Mouse (Mus musculus) heart, embryonic 14.5 days (tissue): Measurements from ENCODE around the gene Rpl13. TPM values are rescaled to one million over a fixed set of nuclear protein-coding genes. Genes with fewer than 3 reads are reported as not detected.
"Not testable (repeated sequence)": the region's sequence is repeated elsewhere in the genome, so short reads cannot be mapped to it uniquely, and the experiment has no call there.

ENCODE experiments used
- ATAC-seq: fragments of 200-750 bp; cut with Nextera tagmentation; 2 replicates; pipeline ENCODE4 v1.8.0; 2017; ENCODE audit warnings: low read depth, moderate TSS enrichment; ENCODE audit not compliant: insufficient number of reproducible peaks, insufficient read depth, low FRiP score
- H3K27ac ChIP-seq, 2 experiments: fragments of 200-500 bp in 1 of 2; fragments of 300-500 bp in 1 of 2; sonication (generic) in 1 of 2; replicated peaks in 1 of 2; 2 replicates each; pipeline ENCODE4 v1.5.1; 2012 to 2014; ENCODE audit warnings: low read depth in 2 of 2, low read length in 2 of 2, control low read depth in 1 of 2, mild to moderate bottlenecking in 1 of 2, mixed read lengths in 1 of 2; ENCODE audit not compliant: control insufficient read depth in 1 of 2, insufficient read depth in 1 of 2
- H3K27me3 ChIP-seq: fragments of 300-500 bp; sonication (generic); 2 replicates; pipeline ENCODE4 v1.6.1; 2014; ENCODE audit warnings: mild to moderate bottlenecking, low read length, control low read depth; ENCODE audit not compliant: control insufficient read depth, insufficient read depth
- H3K36me3 ChIP-seq: fragments of 300-500 bp; sonication (generic); 2 replicates; pipeline ENCODE4 v1.6.1; 2014; ENCODE audit warnings: mild to moderate bottlenecking, control low read depth, low read length, mixed read lengths; ENCODE audit not compliant: control insufficient read depth, insufficient read depth
- H3K4me1 ChIP-seq, 2 experiments: fragments of 200-500 bp in 1 of 2; fragments of 300-500 bp in 1 of 2; sonication (generic) in 1 of 2; 2 replicates each; pipeline ENCODE4 v1.6.1; 2012 to 2014; ENCODE audit warnings: low read length in 2 of 2, control low read depth in 1 of 2, mixed read lengths in 1 of 2; ENCODE audit not compliant: control insufficient read depth in 2 of 2, insufficient read depth in 2 of 2
- H3K4me2 ChIP-seq: fragments of 300-500 bp; sonication (generic); 2 replicates; pipeline ENCODE4 v1.6.1; 2014; ENCODE audit warnings: mild to moderate bottlenecking, low read length
- H3K4me3 ChIP-seq, 2 experiments: fragments of 200-500 bp in 1 of 2; fragments of 300-500 bp in 1 of 2; sonication (generic) in 1 of 2; 2 replicates each; pipeline ENCODE4 v1.5.1; 2012 to 2014; ENCODE audit warnings: low read length in 2 of 2, mild to moderate bottlenecking in 2 of 2, control low read depth in 1 of 2, low read depth in 1 of 2, moderate library complexity in 1 of 2; ENCODE audit not compliant: control insufficient read depth in 1 of 2, insufficient read depth in 1 of 2
- H3K9ac ChIP-seq: fragments of 300-500 bp; sonication (generic); 2 replicates; pipeline ENCODE4 v1.6.1; 2014; ENCODE audit warnings: mild to moderate bottlenecking, low read length
- H3K9me3 ChIP-seq: fragments of 300-500 bp; sonication (generic); 2 replicates; pipeline ENCODE4 v1.6.1; 2016; ENCODE audit warnings: low read length, control low read depth; ENCODE audit not compliant: control insufficient read depth
- WGBS: fragments of 180-500 bp; shearing (Covaris S2); extraction: QIAGEN DNeasy Blood & Tissue Kit; methylation state at CpG from one replicate; pipeline ENCODE4 v1.1.7; 2014; 5-methylcytosine and 5-hydroxymethylcytosine counted together
- polyA plus RNA-seq: library from polyadenylated mRNA; unstranded; fragments of >200 nt; fragmentation: Nextera tagmentation; extraction: Ambion mirVana; gene quantifications from 2 replicates; pipeline ENCODE4 v1.2.1, GENCODE M21; 2014

Rpl13 gene
- polyA plus RNA-seq, 1 experiment from 2014 or later: 1,098 TPM

- H3K9me3 ChIP-seq, H3K27me3 ChIP-seq: not testable (repeated sequence)
- 0 out of 2 replicates have a peak, but pooled peaks have one; percentile 10 for ATAC-seq
- WGBS: under 1% methylated on average over 26 of the region's 26 CpGs
- Histone ChIP-seq H3K36me3 (peaks cover 35% of the 10 kb centered on the region), H3K4me1 (peaks cover 5 to 13% of the 10 kb centered on the region in 2 experiments), H3K27ac (peak overlapping the region; percentile 82 to 85), H3K4me3 (peak overlapping the region; percentile 69 to 82), H3K9ac (peak overlapping the region; percentile 98), H3K4me2 (peak overlapping the region; percentile 89)
These were observed 705 bp downstream of the Rpl13 start for GRCm38 (mm10) chr8:123102855-123103254.

GRCm38 (mm10) chr8:123103285-123103684, 1.1 kb downstream of the Rpl13 start:
- Histone ChIP-seq H3K9me3 (no peaks in the 10 kb centered on the region), H3K4me1 (peaks cover 5 to 13% of the 10 kb centered on the region in 2 experiments), H3K4me3 (peak overlapping the region; percentile 69 to 82), H3K27me3 (no peaks in the 10 kb centered on the region), H3K36me3 (peaks cover 31% of the 10 kb centered on the region), H3K27ac (peak overlapping the region; percentile 11 to 85; a peak in 3 of 4 replicates), H3K9ac (peak overlapping the region; percentile 98), H3K4me2 (peak overlapping the region; percentile 89)
- 10% methylated on average over 15 of the region's 15 CpGs for WGBS
- ATAC-seq: no peak

GRCm38 (mm10) chr8:123104046-123104767, 2.1 kb downstream of the Rpl13 start:
- no peaks in the 10 kb centered on the region for H3K27me3 ChIP-seq
- peaks cover 5 to 13% of the 10 kb centered on the region in 2 experiments for H3K4me1 ChIP-seq
- peak overlapping the region; percentile 89 for H3K4me2 ChIP-seq
- ATAC-seq: no peak
- no peaks in the 10 kb centered on the region for H3K9me3 ChIP-seq
- H3K4me3 ChIP-seq: peak overlapping the region; percentile 69 to 82; a peak in 3 of 4 replicates
- H3K36me3 ChIP-seq: peaks cover 27% of the 10 kb centered on the region
- no peak overlapping the region for H3K27ac ChIP-seq
- H3K9ac ChIP-seq: peak overlapping the region; percentile 98
- WGBS: 78% methylated on average over 6 of the region's 6 CpGs

- WGBS: 61% methylated on average over 5 of the region's 5 CpGs
- Histone ChIP-seq H3K36me3 (peaks cover 27% of the 10 kb centered on the region), H3K4me1 (peaks cover 5 to 13% of the 10 kb centered on the region in 2 experiments), H3K27ac (no peak overlapping the region), H3K4me3 (no peak overlapping the region), H3K4me2 (no peak overlapping the region), H3K27me3 (no peaks in the 10 kb centered on the region), H3K9me3 (no peaks in the 10 kb centered on the region), H3K9ac (no peak overlapping the region)
- no peak for ATAC-seq
These were observed 3.6 kb downstream of the Rpl13 start for GRCm38 (mm10) chr8:123105553-123106326.

- 52% methylated on average over 2 of the region's 2 CpGs for WGBS
- Histone ChIP-seq H3K4me3 (no peak overlapping the region), H3K27ac (no peak overlapping the region), H3K9me3 (no peaks in the 10 kb centered on the region), H3K9ac (no peak overlapping the region), H3K4me2 (no peak overlapping the region), H3K4me1 (peaks cover 5 to 12% of the 10 kb centered on the region in 2 experiments), H3K27me3 (no peaks in the 10 kb centered on the region), H3K36me3 (peaks cover 27% of the 10 kb centered on the region)
- ATAC-seq: no peak
These were observed 4.4 kb downstream of the Rpl13 start for GRCm38 (mm10) chr8:123106531-123106930.

- no peak for ATAC-seq
- Histone ChIP-seq H3K9ac (no peak overlapping the region), H3K4me2 (no peak overlapping the region), H3K27me3 (no peaks in the 10 kb centered on the region), H3K27ac (no peak overlapping the region), H3K9me3 (no peaks in the 10 kb centered on the region), H3K4me1 (peaks cover 5 to 9% of the 10 kb centered on the region in 2 experiments), H3K4me3 (no peak overlapping the region), H3K36me3 (peaks cover 27% of the 10 kb centered on the region)
- WGBS: 66% methylated on average over 1 of the region's 1 CpGs
These were observed 5.9 kb downstream of the Rpl13 start for GRCm38 (mm10) chr8:123108010-123108409.

GRCm38 (mm10) chr8:123108953-123109352, 6.8 kb downstream of the Rpl13 start:
- no peaks in the 10 kb centered on the region for H3K27me3 ChIP-seq
- no peak overlapping the region for H3K4me2 ChIP-seq
- peaks cover 0 to 1% of the 10 kb centered on the region in 2 experiments; a peak in 1 of 4 replicates for H3K4me1 ChIP-seq
- no peak for ATAC-seq
- no peaks in the 10 kb centered on the region for H3K9me3 ChIP-seq
- WGBS: 78% methylated on average over 5 of the region's 5 CpGs
- no peak overlapping the region for H3K9ac ChIP-seq
- no peak overlapping the region for H3K27ac ChIP-seq
- H3K4me3 ChIP-seq: no peak overlapping the region
- peaks cover 19% of the 10 kb centered on the region for H3K36me3 ChIP-seq
